Mouse (Mus musculus): Measurements from ENCODE around the gene Helb. TPM values are rescaled to one million over a fixed set of nuclear protein-coding genes. Genes with fewer than 3 reads are reported as not detected.

The Helb gene
- polyA plus RNA-seq, 1 experiment = 6.9 TPM

GRCm38 (mm10) chr10:120044714-120045234 lies 68.0 kb downstream of the Helb start:
- no peak for TF ChIP-seq POLR2A (IDR thresholded peaks at IDR 0.05; ENCODE audit: low read depth, low read length)
- no peak for TF ChIP-seq CTCF (conservative IDR thresholded peaks at IDR 0.05; ENCODE audit: insufficient read depth, insufficient read length, low read depth, low read length)
- Histone ChIP-seq H3K27me3 (replicated peaks; ENCODE audit: control insufficient read depth, insufficient read depth, low read length) (no peaks in the 10 kb centered on the region), H3K27ac (ENCODE audit: insufficient read depth, low read depth, low read length) (no peak overlapping the region), H3K4me3 (ENCODE audit: insufficient read depth, low read depth, low read length) (no peak overlapping the region), H3K36me3 (ENCODE audit: control insufficient read depth, insufficient read depth, low read length) (no peaks in the 10 kb centered on the region), H3K4me1 (ENCODE audit: control insufficient read depth, insufficient read depth, low read length) (no peaks in the 10 kb centered on the region)
- 93% methylated on average over 2 of the region's 2 CpGs for WGBS
- no peak for DNase-seq

DNA sequence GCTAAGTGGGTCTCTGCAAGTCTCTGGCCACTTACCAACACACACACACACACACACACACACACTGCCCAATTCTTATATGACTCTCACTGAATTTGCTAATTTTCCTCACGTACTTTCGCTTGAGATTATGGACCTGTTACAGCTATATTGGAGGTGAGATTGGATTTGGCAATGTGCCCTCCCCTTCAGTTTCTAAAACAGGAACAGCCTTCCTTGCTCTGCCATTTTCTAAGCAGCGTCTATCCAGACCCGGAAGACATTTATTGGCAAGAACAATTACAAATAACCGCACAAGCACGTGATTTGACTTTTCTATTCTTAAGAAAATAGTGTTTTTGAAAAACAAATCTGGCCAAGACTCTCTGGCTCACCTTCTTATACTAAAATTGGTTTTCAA lies 68.5 kb downstream of the Helb start:
- 92% methylated on average over 6 of the region's 6 CpGs for WGBS
- H3K27me3 ChIP-seq (replicated peaks; ENCODE audit: control insufficient read depth, insufficient read depth, low read length) = no peaks in the 10 kb centered on the region
- H3K4me1 ChIP-seq (ENCODE audit: control insufficient read depth, insufficient read depth, low read length) = no peaks in the 10 kb centered on the region
- no peak overlapping the region for H3K27ac ChIP-seq (ENCODE audit: insufficient read depth, low read depth, low read length)
- DNase-seq = no peak
- H3K36me3 ChIP-seq (ENCODE audit: control insufficient read depth, insufficient read depth, low read length) = no peaks in the 10 kb centered on the region
- no peak overlapping the region for H3K4me3 ChIP-seq (ENCODE audit: insufficient read depth, low read depth, low read length)
- TF ChIP-seq POLR2A (IDR thresholded peaks at IDR 0.05; ENCODE audit: low read depth, low read length) (no peak), CTCF (conservative IDR thresholded peaks at IDR 0.05; ENCODE audit: insufficient read depth, insufficient read length, low read depth, low read length) (no peak)

- 95% methylated on average over 5 of the region's 5 CpGs for WGBS
- Histone ChIP-seq H3K27ac (ENCODE audit: insufficient read depth, low read depth, low read length) (no peak overlapping the region), H3K4me1 (ENCODE audit: control insufficient read depth, insufficient read depth, low read length) (no peaks in the 10 kb centered on the region), H3K36me3 (ENCODE audit: control insufficient read depth, insufficient read depth, low read length) (no peaks in the 10 kb centered on the region), H3K27me3 (replicated peaks; ENCODE audit: control insufficient read depth, insufficient read depth, low read length) (no peaks in the 10 kb centered on the region), H3K4me3 (ENCODE audit: insufficient read depth, low read depth, low read length) (no peak overlapping the region)
- TF ChIP-seq POLR2A (IDR thresholded peaks at IDR 0.05; ENCODE audit: low read depth, low read length) (no peak), CTCF (conservative IDR thresholded peaks at IDR 0.05; ENCODE audit: insufficient read depth, insufficient read length, low read depth, low read length) (no peak)
- no peak for DNase-seq
These were observed 74.6 kb downstream of the Helb start for GRCm38 (mm10) chr10:120038194-120038593.

GRCm38 (mm10) chr10:120035824-120036223 lies 77.0 kb downstream of the Helb start:
- 58% methylated on average over 6 of the region's 6 CpGs for WGBS
- Histone ChIP-seq H3K4me1 (ENCODE audit: control insufficient read depth, insufficient read depth, low read length) (no peaks in the 10 kb centered on the region), H3K36me3 (ENCODE audit: control insufficient read depth, insufficient read depth, low read length) (no peaks in the 10 kb centered on the region), H3K27ac (ENCODE audit: insufficient read depth, low read depth, low read length) (no peak overlapping the region), H3K27me3 (replicated peaks; ENCODE audit: control insufficient read depth, insufficient read depth, low read length) (no peaks in the 10 kb centered on the region), H3K4me3 (ENCODE audit: insufficient read depth, low read depth, low read length) (no peak overlapping the region)
- DNase-seq = no peak
- no peak for TF ChIP-seq POLR2A (IDR thresholded peaks at IDR 0.05; ENCODE audit: low read depth, low read length)
- no peak for TF ChIP-seq CTCF (conservative IDR thresholded peaks at IDR 0.05; ENCODE audit: insufficient read depth, insufficient read length, low read depth, low read length)

- no peaks in the 10 kb centered on the region for H3K36me3 ChIP-seq (ENCODE audit: control insufficient read depth, insufficient read depth, low read length)
- H3K4me1 ChIP-seq (ENCODE audit: control insufficient read depth, insufficient read depth, low read length) = no peaks in the 10 kb centered on the region
- no peaks in the 10 kb centered on the region for H3K27me3 ChIP-seq (replicated peaks; ENCODE audit: control insufficient read depth, insufficient read depth, low read length)
- DNase-seq = no peak
- no peak for TF ChIP-seq CTCF (conservative IDR thresholded peaks at IDR 0.05; ENCODE audit: insufficient read depth, insufficient read length, low read depth, low read length)
- TF ChIP-seq POLR2A (IDR thresholded peaks at IDR 0.05; ENCODE audit: low read depth, low read length) = no peak
- H3K4me3 ChIP-seq (ENCODE audit: insufficient read depth, low read depth, low read length) = no peak overlapping the region
- WGBS = 66% methylated on average over 15 of the region's 15 CpGs
- no peak overlapping the region for H3K27ac ChIP-seq (ENCODE audit: insufficient read depth, low read depth, low read length)
These were observed 77.5 kb downstream of the Helb start for GRCm38 (mm10) chr10:120035211-120035733.

DNA sequence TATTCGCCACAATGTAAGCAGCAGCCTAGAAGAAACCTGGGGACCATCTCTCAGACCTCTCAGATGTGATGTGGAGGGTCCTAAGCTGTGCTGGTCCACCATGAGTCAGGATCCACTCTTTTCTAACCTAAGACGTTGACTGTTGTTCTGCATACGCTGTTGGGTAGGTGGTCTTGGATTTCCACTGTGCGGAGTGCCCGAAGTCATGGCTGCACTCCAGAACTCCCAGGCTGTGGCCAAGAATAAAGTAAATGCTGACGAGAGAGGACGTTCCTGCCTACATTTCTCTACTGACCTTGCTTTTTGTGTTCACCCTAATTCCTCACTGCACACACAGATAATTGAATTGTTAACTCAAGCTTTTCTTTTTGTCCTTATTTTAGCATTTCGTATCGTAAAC lies 78.9 kb downstream of the Helb start:
- Histone ChIP-seq H3K4me1 (ENCODE audit: control insufficient read depth, insufficient read depth, low read length) (no peaks in the 10 kb centered on the region), H3K27ac (ENCODE audit: insufficient read depth, low read depth, low read length) (no peak overlapping the region), H3K27me3 (replicated peaks; ENCODE audit: control insufficient read depth, insufficient read depth, low read length) (no peaks in the 10 kb centered on the region), H3K36me3 (ENCODE audit: control insufficient read depth, insufficient read depth, low read length) (no peaks in the 10 kb centered on the region), H3K4me3 (ENCODE audit: insufficient read depth, low read depth, low read length) (no peak overlapping the region)
- TF ChIP-seq CTCF (conservative IDR thresholded peaks at IDR 0.05; ENCODE audit: insufficient read depth, insufficient read length, low read depth, low read length) (no peak), POLR2A (IDR thresholded peaks at IDR 0.05; ENCODE audit: low read depth, low read length) (no peak)
- DNase-seq = no peak
- 60% methylated on average over 9 of the region's 9 CpGs for WGBS

Other genes starting within 250 kb of the Helb start
- gene Tmbim4, start 88.6 kb upstream of the Helb start, polyA plus RNA-seq (2012; rRNA removed) = 1,062 and 1,273 TPM in 2 replicates
- gene Irak3, start 89.1 kb upstream of the Helb start, polyA plus RNA-seq (2012; rRNA removed) = 1.5 and 2.1 TPM in 2 replicates
- gene Llph, start 114.1 kb upstream of the Helb start, polyA plus RNA-seq (2012; rRNA removed) = 5.9 and 9.5 TPM in 2 replicates